Mouse (Mus musculus): ENCODE measurements at regions not wholly inside any gene's neighbourhood (a gene's known extent, or its start where the extent isn't known, plus 50 kb on each side); places are given as distances from the start of the nearest gene placed in this dataset.

- no peak for DNase-seq
These were observed 782.1 kb upstream of the Cdh9 start for GRCm38 (mm10) chr15:15946280-15947110.

- DNase-seq: no peak
These were observed 769.1 kb upstream of the Cdh9 start for GRCm38 (mm10) chr15:15959411-15959810.

- no peak for DNase-seq
These were observed 760.0 kb upstream of the Cdh9 start for GRCm38 (mm10) chr15:15968518-15968917.

GRCm38 (mm10) chr15:15976788-15977187 is 751.8 kb upstream of the Cdh9 start:
- peak; percentile 13 to 25 for DNase-seq

Measured in cerebellum, postnatal 14 days (tissue).